Mouse (Mus musculus): Measurements from ENCODE around the gene Gm3435. TPM values are rescaled to one million over a fixed set of nuclear protein-coding genes. Genes with fewer than 3 reads are reported as not detected.
"Not testable (repeated sequence)": the region's sequence is repeated elsewhere in the genome, so short reads cannot be mapped to it uniquely, and the experiment has no call there.

Gm3435 gene
- polyA plus RNA-seq, 1 experiment from 2014 or later: 8.0 TPM

GRCm38 (mm10) chr17:15031414-15031813 lies 21.4 kb downstream of the Gm3435 start:
- no CpG with 5 or more reads among the region's 4 CpGs for WGBS
- H3K4me1 ChIP-seq (ENCODE audit: control insufficient read depth, insufficient read depth, low read length); ATAC-seq; H3K27me3 ChIP-seq (replicated peaks; ENCODE audit: control insufficient read depth, insufficient read depth, low read length); H3K4me2 ChIP-seq (ENCODE audit: low read depth, low read length); H3K4me3 ChIP-seq (ENCODE audit: low read length); H3K9ac ChIP-seq (ENCODE audit: low read depth, low read length); H3K9me3 ChIP-seq (ENCODE audit: control insufficient read depth, low read length); H3K27ac ChIP-seq (ENCODE audit: low read length); H3K36me3 ChIP-seq (ENCODE audit: control insufficient read depth, insufficient read depth, low read length): not testable (repeated sequence)

- not testable (repeated sequence) for H3K4me3 ChIP-seq (ENCODE audit: low read length); H3K27ac ChIP-seq (ENCODE audit: low read length); H3K9ac ChIP-seq (ENCODE audit: low read depth, low read length); H3K27me3 ChIP-seq (replicated peaks; ENCODE audit: control insufficient read depth, insufficient read depth, low read length); H3K36me3 ChIP-seq (ENCODE audit: control insufficient read depth, insufficient read depth, low read length); H3K9me3 ChIP-seq (ENCODE audit: control insufficient read depth, low read length); H3K4me1 ChIP-seq (ENCODE audit: control insufficient read depth, insufficient read depth, low read length); H3K4me2 ChIP-seq (ENCODE audit: low read depth, low read length)
- WGBS: no CpG with 5 or more reads among the region's 3 CpGs
- ATAC-seq: peak; percentile 41
Observed at GRCm38 (mm10) chr17:15040455-15040854, 30.5 kb downstream of the Gm3435 start.

GRCm38 (mm10) chr17:15041175-15041729 lies 31.3 kb downstream of the Gm3435 start, which contains the start of the genes Ermard, Tcte3 and Gm3448:
Gene Ermard, plus strand, starts transcription at chr17:15041208.
Gene Tcte3, minus strand, starts transcription at chr17:15041488.
Gene Gm3448, minus strand, starts transcription at chr17:15041537.
- H3K4me2 ChIP-seq (ENCODE audit: low read depth, low read length); H3K9me3 ChIP-seq (ENCODE audit: control insufficient read depth, low read length); H3K27ac ChIP-seq (ENCODE audit: low read length); H3K4me1 ChIP-seq (ENCODE audit: control insufficient read depth, insufficient read depth, low read length); H3K27me3 ChIP-seq (replicated peaks; ENCODE audit: control insufficient read depth, insufficient read depth, low read length); H3K4me3 ChIP-seq (ENCODE audit: low read length); H3K36me3 ChIP-seq (ENCODE audit: control insufficient read depth, insufficient read depth, low read length); H3K9ac ChIP-seq (ENCODE audit: low read depth, low read length): not testable (repeated sequence)
- WGBS: 0% methylated on average over 11 of the region's 56 CpGs
- ATAC-seq: peak; percentile 98

- H3K27me3 ChIP-seq (replicated peaks; ENCODE audit: control insufficient read depth, insufficient read depth, low read length); ATAC-seq; H3K9ac ChIP-seq (ENCODE audit: low read depth, low read length); H3K4me2 ChIP-seq (ENCODE audit: low read depth, low read length); H3K4me3 ChIP-seq (ENCODE audit: low read length); H3K4me1 ChIP-seq (ENCODE audit: control insufficient read depth, insufficient read depth, low read length); H3K36me3 ChIP-seq (ENCODE audit: control insufficient read depth, insufficient read depth, low read length); H3K9me3 ChIP-seq (ENCODE audit: control insufficient read depth, low read length); H3K27ac ChIP-seq (ENCODE audit: low read length): not testable (repeated sequence)
- no CpG with 5 or more reads among the region's 1 CpGs for WGBS
Observed at GRCm38 (mm10) chr17:15050338-15050737, 40.4 kb downstream of the Gm3435 start.

GRCm38 (mm10) chr17:15052766-15053165 lies 42.8 kb downstream of the Gm3435 start:
- H3K9ac ChIP-seq (ENCODE audit: low read depth, low read length); H3K27me3 ChIP-seq (replicated peaks; ENCODE audit: control insufficient read depth, insufficient read depth, low read length); H3K4me3 ChIP-seq (ENCODE audit: low read length); H3K27ac ChIP-seq (ENCODE audit: low read length); ATAC-seq; H3K36me3 ChIP-seq (ENCODE audit: control insufficient read depth, insufficient read depth, low read length); H3K4me1 ChIP-seq (ENCODE audit: control insufficient read depth, insufficient read depth, low read length); H3K4me2 ChIP-seq (ENCODE audit: low read depth, low read length); H3K9me3 ChIP-seq (ENCODE audit: control insufficient read depth, low read length): not testable (repeated sequence)
- 44% methylated on average over 1 of the region's 1 CpGs for WGBS

- H3K4me1 ChIP-seq (ENCODE audit: control insufficient read depth, insufficient read depth, low read length); H3K4me2 ChIP-seq (ENCODE audit: low read depth, low read length); H3K27ac ChIP-seq (ENCODE audit: low read length); H3K9me3 ChIP-seq (ENCODE audit: control insufficient read depth, low read length); H3K36me3 ChIP-seq (ENCODE audit: control insufficient read depth, insufficient read depth, low read length); H3K27me3 ChIP-seq (replicated peaks; ENCODE audit: control insufficient read depth, insufficient read depth, low read length); H3K9ac ChIP-seq (ENCODE audit: low read depth, low read length); H3K4me3 ChIP-seq (ENCODE audit: low read length): not testable (repeated sequence)
- peak; percentile 61; the same call in 1 of the 2 replicates for ATAC-seq
- 90% methylated on average over 5 of the region's 8 CpGs for WGBS
Observed at GRCm38 (mm10) chr17:15053183-15053828, 43.3 kb downstream of the Gm3435 start.

GRCm38 (mm10) chr17:15053829-15054200 lies 43.8 kb downstream of the Gm3435 start:
- H3K27me3 ChIP-seq (replicated peaks; ENCODE audit: control insufficient read depth, insufficient read depth, low read length); H3K9me3 ChIP-seq (ENCODE audit: control insufficient read depth, low read length); H3K4me1 ChIP-seq (ENCODE audit: control insufficient read depth, insufficient read depth, low read length); H3K36me3 ChIP-seq (ENCODE audit: control insufficient read depth, insufficient read depth, low read length); H3K27ac ChIP-seq (ENCODE audit: low read length); H3K9ac ChIP-seq (ENCODE audit: low read depth, low read length); ATAC-seq; H3K4me3 ChIP-seq (ENCODE audit: low read length); H3K4me2 ChIP-seq (ENCODE audit: low read depth, low read length): not testable (repeated sequence)
- WGBS: 91% methylated on average over 12 of the region's 13 CpGs

- Histone ChIP-seq H3K27ac (ENCODE audit: low read length) (no peak overlapping the region), H3K4me3 (ENCODE audit: low read length) (no peak overlapping the region), H3K4me1 (ENCODE audit: control insufficient read depth, insufficient read depth, low read length) (no peaks in the 10 kb centered on the region), H3K9ac (ENCODE audit: low read depth, low read length) (no peak overlapping the region), H3K27me3 (replicated peaks; ENCODE audit: control insufficient read depth, insufficient read depth, low read length) (no peaks in the 10 kb centered on the region), H3K36me3 (ENCODE audit: control insufficient read depth, insufficient read depth, low read length) (0 out of 2 replicates have a peak, but pooled peaks cover 4% of the 10 kb centered on the region), H3K9me3 (ENCODE audit: control insufficient read depth, low read length) (no peaks in the 10 kb centered on the region), H3K4me2 (ENCODE audit: low read depth, low read length) (no peak overlapping the region)
- no peak for ATAC-seq
- WGBS: 85% methylated on average over 4 of the region's 4 CpGs
Observed at GRCm38 (mm10) chr17:15055925-15056324, 45.9 kb downstream of the Gm3435 start.

GRCm38 (mm10) chr17:15058161-15058591 lies 48.2 kb downstream of the Gm3435 start:
- H3K27ac ChIP-seq (ENCODE audit: low read length): no peak overlapping the region
- no peak overlapping the region for H3K4me3 ChIP-seq (ENCODE audit: low read length)
- ATAC-seq: no peak
- no peaks in the 10 kb centered on the region for H3K27me3 ChIP-seq (replicated peaks; ENCODE audit: control insufficient read depth, insufficient read depth, low read length)
- 0 out of 2 replicates have a peak, but pooled peaks cover 4% of the 10 kb centered on the region for H3K36me3 ChIP-seq (ENCODE audit: control insufficient read depth, insufficient read depth, low read length)
- H3K4me1 ChIP-seq (ENCODE audit: control insufficient read depth, insufficient read depth, low read length): no peaks in the 10 kb centered on the region
- H3K9me3 ChIP-seq (ENCODE audit: control insufficient read depth, low read length): no peaks in the 10 kb centered on the region
- 87% methylated on average over 5 of the region's 5 CpGs for WGBS
- no peak overlapping the region for H3K4me2 ChIP-seq (ENCODE audit: low read depth, low read length)
- no peak overlapping the region for H3K9ac ChIP-seq (ENCODE audit: low read depth, low read length)
